Mouse (Mus musculus) heart, embryonic 11.5 days (tissue): Measurements from ENCODE around the gene Car11. TPM values are rescaled to one million over a fixed set of nuclear protein-coding genes. Genes with fewer than 3 reads are reported as not detected.

Source experiments
- ATAC-seq: fragments of 200-750 bp; cut with Nextera tagmentation; replicated peaks from 2 replicates; pipeline ENCODE4 v1.8.0; 2017; ENCODE audit warnings: moderate library complexity; ENCODE audit not compliant: insufficient number of reproducible peaks, low FRiP score, low TSS enrichment
- H3K27ac ChIP-seq: fragments of 300-500 bp; sonication (generic); 2 replicates; pipeline ENCODE4 v1.5.1; 2014; ENCODE audit warnings: mild to moderate bottlenecking, low read depth, low read length
- H3K27me3 ChIP-seq: fragments of 300-500 bp; sonication (generic); 2 replicates; pipeline ENCODE4 v1.6.1; 2014; ENCODE audit warnings: mild to moderate bottlenecking, low read length, mixed read lengths; ENCODE audit not compliant: control insufficient read depth, insufficient read depth
- H3K36me3 ChIP-seq: fragments of 300-500 bp; sonication (generic); 2 replicates; pipeline ENCODE4 v1.6.1; 2014; ENCODE audit warnings: mild to moderate bottlenecking, low read length, moderate library complexity, mixed read lengths; ENCODE audit not compliant: control insufficient read depth, insufficient read depth
- H3K4me1 ChIP-seq: fragments of 300-500 bp; sonication (generic); 2 replicates; pipeline ENCODE4 v1.6.1; 2014; ENCODE audit warnings: low read length; ENCODE audit not compliant: control insufficient read depth, insufficient read depth
- H3K4me2 ChIP-seq: fragments of 300-500 bp; sonication (generic); 2 replicates; pipeline ENCODE4 v1.6.1; 2014; ENCODE audit warnings: mild to moderate bottlenecking, moderate library complexity
- H3K4me3 ChIP-seq: fragments of 300-500 bp; sonication (generic); 2 replicates; pipeline ENCODE4 v1.5.1; 2014; ENCODE audit warnings: low read depth, low read length
- H3K9ac ChIP-seq: fragments of 300-500 bp; sonication (generic); 2 replicates; pipeline ENCODE4 v1.6.1; 2014; ENCODE audit warnings: mild to moderate bottlenecking, low read depth, low read length, moderate library complexity
- H3K9me3 ChIP-seq: fragments of 300-500 bp; sonication (generic); replicated peaks from 2 replicates; pipeline ENCODE4 v1.6.1; 2016; ENCODE audit warnings: low read length; ENCODE audit not compliant: control insufficient read depth
- WGBS: fragments of 180-500 bp; shearing (Covaris S2); extraction: QIAGEN DNeasy Blood & Tissue Kit; methylation state at CpG from one replicate; pipeline ENCODE4 v1.1.7; 2014; ENCODE audit not compliant: insufficient replicate concordance; 5-methylcytosine and 5-hydroxymethylcytosine counted together
- polyA plus RNA-seq: library from polyadenylated mRNA; unstranded; fragments of >200 nt; fragmentation: Nextera tagmentation; extraction: Ambion mirVana; gene quantifications from 2 replicates; pipeline ENCODE4 v1.2.1, GENCODE M21; 2014

The Car11 gene
- polyA plus RNA-seq, 1 experiment from 2014 or later, result 5.5 TPM

- no peak overlapping the region for H3K27ac ChIP-seq
- no peak overlapping the region; the same call in 1 of the 2 replicates for H3K4me2 ChIP-seq
- ATAC-seq, result no peak
- peak overlapping the region; percentile 39; the same call in 1 of the 2 replicates for H3K9ac ChIP-seq
- peaks cover 7% of the 10 kb centered on the region; the same call in 1 of the 2 replicates for H3K4me1 ChIP-seq
- H3K27me3 ChIP-seq, result no peaks in the 10 kb centered on the region
- H3K36me3 ChIP-seq, result peaks cover 5% of the 10 kb centered on the region; the same call in 1 of the 2 replicates
- 14% methylated on average over 16 of the region's 16 CpGs for WGBS
- H3K4me3 ChIP-seq, result no peak overlapping the region
- H3K9me3 ChIP-seq, result no peaks in the 10 kb centered on the region
Measured at GRCm38 (mm10) chr7:45730727-45731431, 31.2 kb downstream of the Car11 start.

DNA sequence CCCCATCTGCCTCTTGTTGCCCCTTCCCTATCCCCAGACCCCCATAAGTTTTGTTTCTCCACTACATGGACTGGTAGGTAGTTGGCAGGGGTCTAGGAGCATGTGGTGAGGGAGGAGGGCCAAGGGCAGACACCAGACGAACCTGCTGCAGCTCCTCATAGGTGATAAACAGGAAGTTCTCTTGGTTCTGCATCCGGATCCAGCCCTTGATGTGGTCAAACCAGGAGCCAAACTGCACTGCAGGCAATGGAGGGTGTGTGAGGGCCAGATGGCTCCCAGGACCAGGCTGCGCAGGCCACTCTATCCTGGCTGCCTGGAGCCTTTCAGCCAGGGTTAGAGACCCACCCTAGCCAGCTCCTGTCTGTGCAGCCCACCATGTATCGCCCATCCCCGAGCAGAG, 33.8 kb downstream of the Car11 start:
- 75% methylated on average over 5 of the region's 5 CpGs for WGBS

GRCm38 (mm10) chr7:45739162-45739763, 39.6 kb downstream of the Car11 start:
- 8% methylated on average over 9 of the region's 9 CpGs for WGBS
- no peak overlapping the region for H3K4me2 ChIP-seq
- H3K36me3 ChIP-seq, result no peaks in the 10 kb centered on the region
- no peaks in the 10 kb centered on the region for H3K9me3 ChIP-seq
- no peak overlapping the region for H3K27ac ChIP-seq
- H3K9ac ChIP-seq, result no peak overlapping the region
- no peak; the same call in 1 of the 2 replicates for ATAC-seq
- no peaks in the 10 kb centered on the region for H3K4me1 ChIP-seq
- H3K4me3 ChIP-seq, result no peak overlapping the region
- H3K27me3 ChIP-seq, result no peaks in the 10 kb centered on the region

More for the DNA sequence above, 33.8 kb downstream of the Car11 start:
- no peaks in the 10 kb centered on the region for H3K36me3 ChIP-seq
- no peak for ATAC-seq
- H3K9ac ChIP-seq, result no peak overlapping the region
- H3K27ac ChIP-seq, result no peak overlapping the region
- H3K9me3 ChIP-seq, result no peaks in the 10 kb centered on the region
- H3K4me2 ChIP-seq, result no peak overlapping the region
- H3K4me1 ChIP-seq, result peaks cover 7% of the 10 kb centered on the region; the same call in 1 of the 2 replicates
- H3K4me3 ChIP-seq, result no peak overlapping the region
- H3K27me3 ChIP-seq, result no peaks in the 10 kb centered on the region

DNA sequence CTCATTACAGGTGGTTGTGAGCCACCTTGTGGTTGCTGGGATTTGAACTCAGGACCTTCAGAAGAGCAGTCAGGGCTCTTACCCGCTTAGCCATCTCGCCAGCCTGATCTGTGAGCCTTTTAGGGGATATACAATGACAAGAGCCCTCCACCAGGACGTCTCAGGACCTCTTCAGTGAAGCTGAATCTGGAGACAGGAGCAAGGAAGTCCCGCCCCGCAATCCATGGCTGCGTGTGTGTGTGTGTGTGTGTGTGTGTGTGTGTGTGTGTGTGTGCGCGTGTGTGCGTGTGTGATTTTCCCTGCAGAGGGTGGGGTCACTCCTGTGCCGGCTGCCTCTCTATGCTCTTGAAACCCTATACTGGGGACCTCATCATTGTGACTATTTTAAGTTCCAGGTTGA, 40.2 kb downstream of the Car11 start:
- H3K27ac ChIP-seq, result no peak overlapping the region
- H3K36me3 ChIP-seq, result no peaks in the 10 kb centered on the region
- H3K27me3 ChIP-seq, result no peaks in the 10 kb centered on the region
- no peak overlapping the region for H3K9ac ChIP-seq
- no peak overlapping the region for H3K4me2 ChIP-seq
- H3K4me3 ChIP-seq, result no peak overlapping the region
- H3K9me3 ChIP-seq, result no peaks in the 10 kb centered on the region
- ATAC-seq, result no peak
- 68% methylated on average over 10 of the region's 10 CpGs for WGBS
- H3K4me1 ChIP-seq, result no peaks in the 10 kb centered on the region

DNA sequence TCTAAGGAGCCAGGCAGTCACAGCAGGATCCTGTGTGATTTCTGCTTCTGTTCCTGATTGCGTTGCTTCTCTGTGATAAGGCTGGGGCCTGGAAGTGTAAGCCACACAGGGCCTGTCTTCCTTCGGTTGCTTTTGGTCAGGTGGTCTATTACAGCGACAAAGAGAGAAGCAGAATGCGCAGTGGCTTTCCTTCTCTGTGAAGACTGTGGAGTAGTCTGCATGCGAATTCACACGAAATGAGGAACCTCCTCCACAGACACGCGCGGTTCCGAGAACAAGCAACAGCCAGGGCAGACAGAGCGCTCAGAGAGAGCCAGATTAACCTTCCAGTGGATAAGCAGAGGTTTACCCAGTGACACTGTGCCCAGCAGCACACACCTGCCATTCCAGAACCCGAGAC, 41.7 kb downstream of the Car11 start:
- H3K27ac ChIP-seq, result no peak overlapping the region
- no peak for ATAC-seq
- no peaks in the 10 kb centered on the region for H3K9me3 ChIP-seq
- no peak overlapping the region for H3K9ac ChIP-seq
- H3K4me1 ChIP-seq, result no peaks in the 10 kb centered on the region
- H3K36me3 ChIP-seq, result no peaks in the 10 kb centered on the region
- no peak overlapping the region for H3K4me3 ChIP-seq
- H3K4me2 ChIP-seq, result no peak overlapping the region
- WGBS, result 64% methylated on average over 12 of the region's 12 CpGs
- no peaks in the 10 kb centered on the region for H3K27me3 ChIP-seq

DNA sequence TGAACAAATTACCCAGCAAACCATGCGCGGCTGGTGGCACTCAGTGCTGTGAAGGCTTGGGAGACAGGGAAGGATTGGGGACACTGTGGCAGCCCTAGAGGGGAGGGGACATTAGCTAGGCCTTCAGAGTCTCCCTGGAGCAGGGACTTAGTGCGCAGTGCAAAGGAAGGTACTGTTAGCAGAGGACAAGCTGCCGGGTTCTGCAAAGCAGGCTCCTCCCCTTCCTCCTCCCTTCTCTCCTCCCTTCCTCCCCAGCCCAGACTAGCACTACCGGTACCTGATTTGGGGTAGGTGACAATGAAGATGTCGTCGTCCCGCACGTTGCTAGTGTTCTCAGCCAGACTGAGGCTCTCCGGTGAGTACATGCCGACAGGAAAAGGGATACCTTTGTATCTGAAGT, 42.1 kb downstream of the Car11 start:
- no peaks in the 10 kb centered on the region for H3K4me1 ChIP-seq
- peak overlapping the region; percentile 47 for H3K4me2 ChIP-seq
- no peak overlapping the region for H3K9ac ChIP-seq
- H3K27me3 ChIP-seq, result no peaks in the 10 kb centered on the region
- no peaks in the 10 kb centered on the region for H3K9me3 ChIP-seq
- H3K36me3 ChIP-seq, result no peaks in the 10 kb centered on the region
- ATAC-seq, result no peak
- H3K27ac ChIP-seq, result no peak overlapping the region
- peak overlapping the region; percentile 8; the same call in 1 of the 2 replicates for H3K4me3 ChIP-seq
- WGBS, result 27% methylated on average over 11 of the region's 11 CpGs

GRCm38 (mm10) chr7:45742338-45742737, 42.7 kb downstream of the Car11 start:
- Histone ChIP-seq H3K27ac (no peak overlapping the region), H3K4me2 (peak overlapping the region; percentile 47), H3K36me3 (no peaks in the 10 kb centered on the region), H3K9me3 (no peaks in the 10 kb centered on the region), H3K9ac (0 out of 2 replicates have a peak overlapping the region, but pooled peaks have one; percentile 3), H3K4me3 (peak overlapping the region; percentile 8; the same call in 1 of the 2 replicates), H3K27me3 (no peaks in the 10 kb centered on the region), H3K4me1 (no peaks in the 10 kb centered on the region)
- 34% methylated on average over 19 of the region's 19 CpGs for WGBS
- no peak for ATAC-seq

DNA sequence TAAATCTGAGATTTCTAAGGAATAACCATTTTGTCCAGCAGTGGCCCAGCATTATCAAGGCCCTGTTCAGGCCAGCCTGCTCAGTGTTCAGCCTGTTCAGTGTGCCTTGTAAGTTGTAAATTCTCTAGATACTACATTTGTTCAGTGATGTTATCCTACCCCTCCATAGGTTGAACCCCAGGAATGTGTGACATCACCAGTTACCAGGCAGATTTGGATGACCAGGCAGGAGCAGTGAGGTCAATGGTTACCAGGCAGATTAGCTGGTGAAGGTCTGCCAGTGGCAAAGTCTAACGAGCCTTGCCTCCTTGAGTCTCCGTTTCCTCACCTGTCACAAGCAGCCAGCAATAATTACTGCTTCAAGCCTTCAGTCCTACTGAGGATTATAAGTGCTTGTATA, 44.7 kb downstream of the Car11 start:
- 29% methylated on average over 2 of the region's 2 CpGs for WGBS
- ATAC-seq, result no peak
- H3K4me1 ChIP-seq, result no peaks in the 10 kb centered on the region; the same call in 1 of the 2 replicates
- no peaks in the 10 kb centered on the region for H3K9me3 ChIP-seq
- H3K36me3 ChIP-seq, result no peaks in the 10 kb centered on the region
- H3K27me3 ChIP-seq, result no peaks in the 10 kb centered on the region
- no peak overlapping the region for H3K4me2 ChIP-seq
- no peak overlapping the region for H3K27ac ChIP-seq
- H3K4me3 ChIP-seq, result no peak overlapping the region
- no peak overlapping the region for H3K9ac ChIP-seq
